Mouse (Mus musculus): ENCODE measurements around the gene Fam19a1.
"Not testable (repeated sequence)": the region's sequence is repeated elsewhere in the genome, so short reads cannot be mapped to it uniquely, and the experiment has no call there.

The Fam19a1 gene

GRCm38 (mm10) chr6:96112854-96113253 lies at the start of gene Fam19a1:
Gene Fam19a1, plus strand, starts transcription at chr6:96113154.
- DNase-seq, result no peak

- DNase-seq, result no peak
Measured at GRCm38 (mm10) chr6:96071080-96071479, 41.9 kb upstream of the Fam19a1 start.

GRCm38 (mm10) chr6:96071567-96071966 lies 41.4 kb upstream of the Fam19a1 start:
- DNase-seq, result no peak

- DNase-seq, result no peak
Measured at GRCm38 (mm10) chr6:96089961-96090360, 23.0 kb upstream of the Fam19a1 start.

GRCm38 (mm10) chr6:96093716-96094115 lies 19.2 kb upstream of the Fam19a1 start:
- DNase-seq, result no peak

GRCm38 (mm10) chr6:96098225-96098624 lies 14.7 kb upstream of the Fam19a1 start:
- DNase-seq, result no peak

GRCm38 (mm10) chr6:96111656-96112055 lies 1.3 kb upstream of the Fam19a1 start:
- DNase-seq, result no peak

GRCm38 (mm10) chr6:96114151-96114550 lies 1.2 kb downstream of the Fam19a1 start:
- no peak for DNase-seq

- DNase-seq, result no peak
Measured at GRCm38 (mm10) chr6:96116148-96116533, 3.2 kb downstream of the Fam19a1 start.

GRCm38 (mm10) chr6:96116534-96117272 lies 3.7 kb downstream of the Fam19a1 start:
- DNase-seq, result peak; percentile 19 to 54

GRCm38 (mm10) chr6:96143326-96143725 lies 30.4 kb downstream of the Fam19a1 start:
- DNase-seq, result peak in 1 of 2 experiments; percentile 22

- DNase-seq, result no peak
Measured at GRCm38 (mm10) chr6:96165403-96165802, 52.4 kb downstream of the Fam19a1 start.

- peak in 1 of 2 experiments; percentile 32 for DNase-seq
Measured at GRCm38 (mm10) chr6:96165818-96166379, 52.9 kb downstream of the Fam19a1 start, which contains the start of gene 1700123L14Rik. Gene 1700123L14Rik, minus strand, starts transcription at chr6:96166243.

GRCm38 (mm10) chr6:96167031-96167430 lies 54.1 kb downstream of the Fam19a1 start:
- DNase-seq, result no peak

GRCm38 (mm10) chr6:96173681-96174080 lies 60.7 kb downstream of the Fam19a1 start:
- DNase-seq, result no peak

GRCm38 (mm10) chr6:96178530-96178929 lies 65.6 kb downstream of the Fam19a1 start:
- DNase-seq, result no peak

- peak in 1 of 2 experiments; percentile 32 for DNase-seq
Measured at GRCm38 (mm10) chr6:96183392-96183791, 70.4 kb downstream of the Fam19a1 start.

- no peak for DNase-seq
Measured at GRCm38 (mm10) chr6:96186517-96186916, 73.6 kb downstream of the Fam19a1 start.

GRCm38 (mm10) chr6:96198991-96199390 lies 86.0 kb downstream of the Fam19a1 start:
- not testable (repeated sequence) for DNase-seq

GRCm38 (mm10) chr6:96205395-96205794 lies 92.4 kb downstream of the Fam19a1 start:
- no peak for DNase-seq

GRCm38 (mm10) chr6:96234806-96235205 lies 121.9 kb downstream of the Fam19a1 start:
- no peak for DNase-seq

GRCm38 (mm10) chr6:96244320-96244719 lies 131.4 kb downstream of the Fam19a1 start:
- no peak for DNase-seq

GRCm38 (mm10) chr6:96252001-96252400 lies 139.0 kb downstream of the Fam19a1 start:
- no peak for DNase-seq

- DNase-seq, result no peak
Measured at GRCm38 (mm10) chr6:96254815-96255214, 141.9 kb downstream of the Fam19a1 start.

Data from kidney, postnatal 25 days (tissue).